Mouse (Mus musculus): ENCODE measurements around the gene Mroh2a.

DNA sequence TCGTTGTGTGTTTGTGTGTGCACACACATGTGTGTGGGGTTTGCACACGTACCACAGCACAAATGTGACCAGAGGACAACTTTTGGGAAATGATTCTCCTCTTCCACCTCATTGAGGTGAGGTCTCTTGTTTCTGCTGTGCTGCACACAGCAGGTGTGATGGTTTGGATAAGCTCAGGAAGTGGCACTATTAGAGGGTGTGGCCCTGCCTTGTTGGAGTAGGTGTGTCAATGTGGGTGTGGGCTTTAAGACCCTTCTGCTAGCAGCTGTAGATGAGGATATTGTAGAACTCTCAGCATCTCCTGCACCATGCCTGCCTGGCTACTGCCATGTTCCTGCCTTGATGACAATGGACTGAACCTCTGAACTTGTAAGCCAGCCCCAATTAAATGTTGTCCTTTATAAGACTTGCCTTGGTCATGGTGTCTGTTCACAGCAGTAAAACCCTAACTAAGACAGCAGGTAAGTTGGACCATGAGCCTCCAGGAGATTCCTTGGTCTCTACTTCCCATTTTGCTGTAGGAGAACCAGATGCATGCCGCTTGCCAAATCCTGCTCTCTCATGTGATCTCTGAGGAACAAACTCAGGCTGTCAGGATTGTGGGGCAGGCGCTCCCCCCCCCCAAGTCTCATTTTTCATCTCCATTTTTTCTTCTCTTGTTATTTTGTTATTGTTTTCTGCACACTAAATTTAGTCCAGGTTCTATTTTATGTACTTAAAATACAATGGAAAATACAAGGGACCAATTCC lies 69.6 kb downstream of the Mroh2a start:
- no peak for TF ChIP-seq CTCF (IDR thresholded peaks at IDR 0.05; ENCODE audit: extremely low read depth, insufficient read depth, insufficient read length, insufficient replicate concordance)
- no peak for TF ChIP-seq POLR2A (IDR thresholded peaks at IDR 0.05; ENCODE audit: low read depth, low read length)
